Mouse (Mus musculus) midbrain, embryonic 14.5 days (tissue): ENCODE data around the gene Dennd2a. TPM values are rescaled to one million over a fixed set of nuclear protein-coding genes. Genes with fewer than 3 reads are reported as not detected.

Experiments
- ATAC-seq: fragments of 200-750 bp; cut with Nextera tagmentation; 2 replicates; pipeline ENCODE4 v1.8.0; 2017; ENCODE audit warnings: moderate number of reproducible peaks, moderate library complexity; ENCODE audit not compliant: low FRiP score, low TSS enrichment
- DNase-seq: peaks from one replicate; pipeline ENCODE4 v3.0.0-alpha.2; 2015
- H3K27ac ChIP-seq: fragments of 300-500 bp; sonication (generic); replicated peaks from 2 replicates; pipeline ENCODE4 v1.5.1; 2014; ENCODE audit warnings: mild to moderate bottlenecking, low read depth, low read length, moderate library complexity
- H3K27me3 ChIP-seq: fragments of 300-500 bp; sonication (generic); 2 replicates; pipeline ENCODE4 v1.6.1; 2014; ENCODE audit warnings: low read length, control low read depth, mixed read lengths; ENCODE audit not compliant: control insufficient read depth, insufficient read depth
- H3K36me3 ChIP-seq: fragments of 300-500 bp; sonication (generic); 2 replicates; pipeline ENCODE4 v1.6.1; 2014; ENCODE audit warnings: low read length, control low read depth; ENCODE audit not compliant: control insufficient read depth, insufficient read depth
- H3K4me1 ChIP-seq: fragments of 300-500 bp; sonication (generic); 2 replicates; pipeline ENCODE4 v1.6.1; 2014; ENCODE audit warnings: mild to moderate bottlenecking, antibody characterized with exemption, low read length, control low read depth; ENCODE audit not compliant: control insufficient read depth, insufficient read depth
- H3K4me2 ChIP-seq: fragments of 300-500 bp; sonication (generic); 2 replicates; pipeline ENCODE4 v1.6.1; 2014; ENCODE audit warnings: mild to moderate bottlenecking, low read length, moderate library complexity
- H3K4me3 ChIP-seq: fragments of 300-500 bp; sonication (generic); replicated peaks from 2 replicates; pipeline ENCODE4 v1.5.1; 2014; ENCODE audit warnings: low read depth, low read length
- H3K9ac ChIP-seq: fragments of 300-500 bp; sonication (generic); replicated peaks from 2 replicates; pipeline ENCODE4 v1.6.1; 2014; ENCODE audit warnings: mild to moderate bottlenecking, low read length, moderate library complexity
- H3K9me3 ChIP-seq: fragments of 300-500 bp; sonication (generic); 2 replicates; pipeline ENCODE4 v1.6.1; 2016; ENCODE audit warnings: low read length, control low read depth, mixed read lengths; ENCODE audit not compliant: control insufficient read depth
- WGBS: fragments of 180-500 bp; shearing (Covaris S2); extraction: QIAGEN DNeasy Blood & Tissue Kit; methylation state at CpG from one replicate; pipeline ENCODE4 v1.1.7; 2014; 5-methylcytosine and 5-hydroxymethylcytosine counted together
- polyA plus RNA-seq: library from polyadenylated mRNA; unstranded; fragments of >200 nt; fragmentation: Nextera tagmentation; extraction: Ambion mirVana; gene quantifications from 2 replicates; pipeline ENCODE4 v1.2.1, GENCODE M21; 2014

Dennd2a gene
- polyA plus RNA-seq, 1 experiment from 2014 or later, result 31.5 TPM

GRCm38 (mm10) chr6:39591481-39591880 is 33.8 kb upstream of the Dennd2a start:
- Histone ChIP-seq H3K4me2 (no peak overlapping the region), H3K27ac (no peak overlapping the region), H3K9ac (no peak overlapping the region), H3K9me3 (no peaks in the 10 kb centered on the region), H3K36me3 (peaks cover 30% of the 10 kb centered on the region), H3K4me3 (no peak overlapping the region), H3K4me1 (peaks cover 5% of the 10 kb centered on the region; the same call in 1 of the 2 replicates), H3K27me3 (no peaks in the 10 kb centered on the region)
- DNase-seq (no peak), ATAC-seq (no peak)
- 98% methylated on average over 4 of the region's 4 CpGs for WGBS

- Histone ChIP-seq H3K4me3 (no peak within 1 kb of the TSS), H3K9me3 (no peaks in the 10 kb centered on the region), H3K27ac (no peak within 1 kb of the TSS), H3K4me2 (no peak within 1 kb of the TSS), H3K4me1 (no peaks in the 10 kb centered on the region), H3K9ac (no peak within 1 kb of the TSS), H3K36me3 (peaks cover 79% of the 10 kb centered on the region), H3K27me3 (no peaks in the 10 kb centered on the region)
- ATAC-seq (no peak), DNase-seq (no peak)
- 94% methylated on average over 6 of the region's 6 CpGs for WGBS
These were observed 27.9 kb upstream of the Dennd2a start, which contains the start of gene Gm42420 for GRCm38 (mm10) chr6:39585517-39585916. Gene Gm42420, plus strand, starts transcription at chr6:39585753.

GRCm38 (mm10) chr6:39581087-39581784 is 23.6 kb upstream of the Dennd2a start:
- Histone ChIP-seq H3K9me3 (no peaks in the 10 kb centered on the region), H3K27ac (no peak overlapping the region), H3K36me3 (peaks cover 76% of the 10 kb centered on the region), H3K4me1 (no peaks in the 10 kb centered on the region), H3K4me3 (no peak overlapping the region), H3K4me2 (no peak overlapping the region), H3K27me3 (no peaks in the 10 kb centered on the region), H3K9ac (no peak overlapping the region)
- WGBS, result 79% methylated on average over 7 of the region's 7 CpGs
- ATAC-seq (no peak), DNase-seq (no peak)

- no peaks in the 10 kb centered on the region for H3K4me1 ChIP-seq
- peaks cover 70% of the 10 kb centered on the region for H3K36me3 ChIP-seq
- H3K4me3 ChIP-seq, result no peak overlapping the region
- ATAC-seq (no peak), DNase-seq (no peak)
- no peak overlapping the region for H3K27ac ChIP-seq
- no peaks in the 10 kb centered on the region for H3K9me3 ChIP-seq
- no peaks in the 10 kb centered on the region for H3K27me3 ChIP-seq
- WGBS, result 95% methylated on average over 2 of the region's 2 CpGs
- H3K4me2 ChIP-seq, result no peak overlapping the region
- no peak overlapping the region for H3K9ac ChIP-seq
These were observed 22.9 kb upstream of the Dennd2a start for GRCm38 (mm10) chr6:39580558-39580957.

- H3K27me3 ChIP-seq, result no peaks in the 10 kb centered on the region
- H3K9me3 ChIP-seq, result no peaks in the 10 kb centered on the region
- no peak overlapping the region for H3K27ac ChIP-seq
- H3K36me3 ChIP-seq, result peaks cover 63% of the 10 kb centered on the region
- H3K4me3 ChIP-seq, result no peak overlapping the region
- no peak overlapping the region for H3K9ac ChIP-seq
- no peak for DNase-seq
- 96% methylated on average over 7 of the region's 7 CpGs for WGBS
- no peak overlapping the region for H3K4me2 ChIP-seq
- no peak for ATAC-seq
- peaks cover 8% of the 10 kb centered on the region for H3K4me1 ChIP-seq
These were observed 21.9 kb upstream of the Dennd2a start for GRCm38 (mm10) chr6:39579552-39579951.

- Histone ChIP-seq H3K4me3 (peak overlapping the region; percentile 79), H3K9ac (peak overlapping the region; percentile 90; the same call in 1 of the 2 replicates), H3K27me3 (no peaks in the 10 kb centered on the region), H3K36me3 (peaks cover 26% of the 10 kb centered on the region), H3K4me1 (peaks cover 11% of the 10 kb centered on the region), H3K9me3 (no peaks in the 10 kb centered on the region), H3K4me2 (peak overlapping the region; percentile 71), H3K27ac (peak overlapping the region; percentile 96)
- no peak for DNase-seq
- no peak for ATAC-seq
- 71% methylated on average over 7 of the region's 7 CpGs for WGBS
These were observed 17.3 kb upstream of the Dennd2a start for GRCm38 (mm10) chr6:39574951-39575350.

GRCm38 (mm10) chr6:39574555-39574869 is 16.8 kb upstream of the Dennd2a start:
- Histone ChIP-seq H3K27me3 (no peaks in the 10 kb centered on the region), H3K27ac (peak overlapping the region; percentile 96), H3K4me2 (peak overlapping the region; percentile 71), H3K4me1 (peaks cover 11% of the 10 kb centered on the region), H3K9ac (peak overlapping the region; percentile 90), H3K36me3 (peaks cover 21% of the 10 kb centered on the region), H3K4me3 (peak overlapping the region; percentile 79), H3K9me3 (no peaks in the 10 kb centered on the region)
- 20% methylated on average over 10 of the region's 10 CpGs for WGBS
- DNase-seq (no peak), ATAC-seq (peak; percentile 46)

GRCm38 (mm10) chr6:39573791-39574554 is 16.3 kb upstream of the Dennd2a start, which contains the start of gene Adck2:
Gene Adck2, plus strand, starts transcription at chr6:39573873.
- no peaks in the 10 kb centered on the region for H3K9me3 ChIP-seq
- H3K27ac ChIP-seq, result peak within 1 kb of the TSS; percentile 96
- under 1% methylated on average over 49 of the region's 49 CpGs for WGBS
- no peaks in the 10 kb centered on the region for H3K27me3 ChIP-seq
- peak; percentile 92 for DNase-seq
- peak within 1 kb of the TSS; percentile 79 for H3K4me3 ChIP-seq
- H3K36me3 ChIP-seq, result peaks cover 17% of the 10 kb centered on the region
- peak within 1 kb of the TSS; percentile 71 for H3K4me2 ChIP-seq
- ATAC-seq, result peak; percentile 94
- peak within 1 kb of the TSS; percentile 90 for H3K9ac ChIP-seq
- peaks cover 11% of the 10 kb centered on the region for H3K4me1 ChIP-seq
